Mouse (Mus musculus) spleen, adult 2 months (tissue): ENCODE measurements around the gene Plcb1.

Source experiments
- CTCF ChIP-seq: fragments of 200-500 bp; IDR thresholded peaks from 2 replicates; pipeline ENCODE4 v1.5.1; 2011; ENCODE audit warnings: mild to moderate bottlenecking, inconsistent platforms; ENCODE audit not compliant: insufficient read depth, insufficient read length, insufficient replicate concordance; ENCODE audit errors: extremely low read depth
- POLR2A ChIP-seq: fragments of 200-500 bp; IDR thresholded peaks from 2 replicates; pipeline ENCODE4 v1.6.1; 2011; ENCODE audit warnings: low read depth, low read length, inconsistent platforms

DNA sequence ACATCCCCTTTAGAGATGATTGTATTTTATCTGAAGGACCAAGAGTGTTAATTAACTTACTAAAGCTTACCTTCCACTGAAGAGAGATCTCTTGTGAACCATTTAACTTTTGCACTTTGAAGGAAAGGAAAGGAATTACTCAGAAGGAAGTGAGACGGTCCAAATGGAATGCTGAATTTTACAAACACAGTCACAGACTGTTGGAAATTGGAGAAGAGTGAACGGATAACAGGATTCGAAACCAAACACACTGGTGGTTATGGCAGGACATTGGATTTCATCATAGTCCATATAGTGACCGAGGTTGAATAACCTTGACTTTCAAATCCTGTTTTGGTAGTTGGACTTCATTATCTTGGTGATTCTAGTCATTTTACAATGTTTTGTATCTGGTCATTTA is 688.2 kb downstream of the Plcb1 start:
- TF ChIP-seq CTCF (no peak), POLR2A (no peak)
